Mouse (Mus musculus) right cerebral cortex, postnatal 10 days (tissue): ENCODE measurements at regions not wholly inside any gene's neighbourhood (a gene's known extent, or its start where the extent isn't known, plus 50 kb on each side); places are given as distances from the start of the nearest gene placed in this dataset.

ENCODE experiments used
- DNase-seq, 2 experiments: peaks; one replicate each; pipeline ENCODE4 v3.0.0; 2021; ENCODE audit warnings: low spot score in 2 of 2

- DNase-seq = no peak
These were observed 235.2 kb downstream of the Papss1 start for GRCm38 (mm10) chr3:131799774-131800173.

- DNase-seq = no peak
These were observed 237.0 kb downstream of the Papss1 start for GRCm38 (mm10) chr3:131801551-131801950.

- DNase-seq = no peak
These were observed 238.3 kb downstream of the Papss1 start for GRCm38 (mm10) chr3:131802841-131803240.

- peak; percentile 42 to 56 for DNase-seq
These were observed 243.6 kb downstream of the Papss1 start for GRCm38 (mm10) chr3:131808127-131808526.

- DNase-seq = peak in 1 of 2 experiments; percentile 36
These were observed 248.4 kb downstream of the Papss1 start for GRCm38 (mm10) chr3:131812968-131813367.

GRCm38 (mm10) chr3:131818806-131819205 is 254.2 kb downstream of the Papss1 start:
- no peak for DNase-seq

GRCm38 (mm10) chr3:131857442-131857841 is 227.7 kb upstream of the Dkk2 start:
- no peak for DNase-seq

GRCm38 (mm10) chr3:131859083-131859482 is 226.0 kb upstream of the Dkk2 start:
- DNase-seq = no peak

- DNase-seq = no peak
These were observed 220.0 kb upstream of the Dkk2 start for GRCm38 (mm10) chr3:131865106-131865505.

GRCm38 (mm10) chr3:131867266-131867665 is 217.8 kb upstream of the Dkk2 start:
- no peak for DNase-seq

GRCm38 (mm10) chr3:131868219-131868964 is 216.7 kb upstream of the Dkk2 start:
- DNase-seq = no peak

- no peak for DNase-seq
These were observed 215.8 kb upstream of the Dkk2 start for GRCm38 (mm10) chr3:131869306-131869705.

GRCm38 (mm10) chr3:131882667-131883066 is 202.4 kb upstream of the Dkk2 start:
- no peak for DNase-seq

GRCm38 (mm10) chr3:131886470-131886869 is 198.6 kb upstream of the Dkk2 start:
- no peak for DNase-seq

GRCm38 (mm10) chr3:131886984-131887383 is 198.1 kb upstream of the Dkk2 start:
- DNase-seq = no peak

GRCm38 (mm10) chr3:131887670-131888069 is 197.4 kb upstream of the Dkk2 start:
- DNase-seq = no peak

- DNase-seq = no peak
These were observed 193.2 kb upstream of the Dkk2 start for GRCm38 (mm10) chr3:131891941-131892340.

GRCm38 (mm10) chr3:131893061-131893804 is 191.9 kb upstream of the Dkk2 start:
- no peak for DNase-seq

- DNase-seq = no peak
These were observed 190.0 kb upstream of the Dkk2 start for GRCm38 (mm10) chr3:131895057-131895456.

- DNase-seq = no peak
These were observed 171.6 kb upstream of the Dkk2 start for GRCm38 (mm10) chr3:131913534-131913933.

- no peak for DNase-seq
These were observed 170.7 kb upstream of the Dkk2 start for GRCm38 (mm10) chr3:131914372-131914771.

- DNase-seq = no peak
These were observed 170.1 kb upstream of the Dkk2 start for GRCm38 (mm10) chr3:131914997-131915396.
